Mouse (Mus musculus) right cerebral cortex, postnatal 10 days (tissue): ENCODE data around the gene Nup133.

Experiments used
- DNase-seq, 2 experiments: peaks; one replicate each; pipeline ENCODE4 v3.0.0; 2021; ENCODE audit warnings: low spot score in 2 of 2

The Nup133 gene

DNA sequence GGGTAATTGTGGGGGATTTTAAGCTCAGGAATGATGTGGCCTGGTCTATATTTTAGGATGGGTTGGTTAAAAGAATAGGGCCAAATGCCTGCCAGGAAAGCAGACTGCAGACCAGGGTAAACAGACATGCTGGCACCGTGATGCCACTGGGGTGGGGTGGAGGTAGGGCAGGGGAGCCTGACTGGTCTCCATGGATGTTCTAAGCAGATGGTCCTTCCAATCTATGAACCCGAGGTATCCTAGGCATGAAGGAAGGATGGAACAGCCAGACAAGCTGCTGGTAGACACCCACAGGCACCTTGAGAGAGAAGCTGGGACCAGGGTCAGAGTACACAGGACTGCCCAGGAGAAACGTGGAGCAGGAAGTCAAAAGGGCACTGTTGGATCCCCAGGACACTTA lies 101.5 kb downstream of the Nup133 start:
- DNase-seq, result no peak
